Mouse (Mus musculus): Measurements from ENCODE around the gene Trak1.

GRCm38 (mm10) chr9:121333559-121333958 is 36.3 kb downstream of the Trak1 start:
- TF ChIP-seq CTCF (IDR thresholded peaks at IDR 0.05; ENCODE audit: control insufficient read depth, insufficient read depth, insufficient replicate concordance, low read depth, low read length), result no peak
- no peak for TF ChIP-seq POLR2A (IDR thresholded peaks at IDR 0.05; ENCODE audit: control insufficient read depth, low read depth, low read length)
